Mouse (Mus musculus) liver, postnatal 0 days (tissue): ENCODE measurements around the gene Dynlt1f. TPM values are rescaled to one million over a fixed set of nuclear protein-coding genes. Genes with fewer than 3 reads are reported as not detected.
A peak's percentile ranks its signal among the peaks of the same experiment; 100 is the strongest.
"Not testable (repeated sequence)": the region's sequence is repeated elsewhere in the genome, so short reads cannot be mapped to it uniquely, and the experiment has no call there.

Experiments
- ATAC-seq: fragments of 200-750 bp; cut with Nextera tagmentation; 2 replicates; pipeline ENCODE4 v1.8.0; 2017; ENCODE audit warnings: mild to moderate bottlenecking, moderate library complexity
- DNase-seq: peaks from one replicate; pipeline ENCODE4 v3.0.0-alpha.2; 2016
- H3K27ac ChIP-seq: fragments of 300-500 bp; sonication (generic); 2 replicates; pipeline ENCODE4 v1.5.1; 2014; ENCODE audit warnings: antibody characterized with exemption, moderate library complexity, mild to moderate bottlenecking, low read depth
- H3K27me3 ChIP-seq: fragments of 300-500 bp; sonication (generic); 2 replicates; pipeline ENCODE4 v1.6.1; 2014; ENCODE audit warnings: low read length, control low read depth, mixed read lengths; ENCODE audit not compliant: insufficient read depth
- H3K36me3 ChIP-seq: fragments of 300-500 bp; sonication (generic); replicated peaks from 2 replicates; pipeline ENCODE4 v1.6.1; 2014; ENCODE audit warnings: mild to moderate bottlenecking, control low read depth, low read length, moderate library complexity, mixed read lengths; ENCODE audit not compliant: insufficient read depth
- H3K4me1 ChIP-seq: fragments of 300-500 bp; sonication (generic); 2 replicates; pipeline ENCODE4 v1.6.1; 2014; ENCODE audit warnings: antibody characterized with exemption, mild to moderate bottlenecking, control low read depth; ENCODE audit not compliant: insufficient read depth
- H3K4me2 ChIP-seq: fragments of 300-500 bp; sonication (generic); 2 replicates; pipeline ENCODE4 v1.6.1; 2014; ENCODE audit warnings: low read depth, mild to moderate bottlenecking, low read length, moderate library complexity, mixed read lengths
- H3K4me3 ChIP-seq: fragments of 300-500 bp; sonication (generic); 2 replicates; pipeline ENCODE4 v1.5.1; 2014; ENCODE audit warnings: low read depth, low read length
- H3K9ac ChIP-seq: fragments of 300-500 bp; sonication (generic); replicated peaks from 2 replicates; pipeline ENCODE4 v1.6.1; 2014; ENCODE audit warnings: mild to moderate bottlenecking, moderate library complexity
- H3K9me3 ChIP-seq: fragments of 300-500 bp; sonication (generic); 2 replicates; pipeline ENCODE4 v1.6.1; 2016; ENCODE audit warnings: mild to moderate bottlenecking, control low read depth, low read length, mixed read lengths
- CTCF ChIP-seq: sonication (generic); IDR thresholded peaks from 2 replicates; pipeline ENCODE4 v1.5.1; 2016; ENCODE audit warnings: antibody characterized with exemption, low read depth
- WGBS: fragments of 180-500 bp; shearing (Covaris S2); extraction: QIAGEN DNeasy Blood & Tissue Kit; methylation state at CpG from one replicate; pipeline ENCODE4 v1.1.7; 2014; ENCODE audit not compliant: insufficient replicate concordance; 5-methylcytosine and 5-hydroxymethylcytosine counted together
- polyA plus RNA-seq: library from polyadenylated mRNA; unstranded; fragments of >200 nt; fragmentation: Nextera tagmentation; extraction: Ambion mirVana; gene quantifications from 2 replicates; pipeline ENCODE4 v1.2.1, GENCODE M21; 2015

Dynlt1f gene
- 52.8 and 54.5 TPM in 2 replicates for polyA plus RNA-seq

DNA sequence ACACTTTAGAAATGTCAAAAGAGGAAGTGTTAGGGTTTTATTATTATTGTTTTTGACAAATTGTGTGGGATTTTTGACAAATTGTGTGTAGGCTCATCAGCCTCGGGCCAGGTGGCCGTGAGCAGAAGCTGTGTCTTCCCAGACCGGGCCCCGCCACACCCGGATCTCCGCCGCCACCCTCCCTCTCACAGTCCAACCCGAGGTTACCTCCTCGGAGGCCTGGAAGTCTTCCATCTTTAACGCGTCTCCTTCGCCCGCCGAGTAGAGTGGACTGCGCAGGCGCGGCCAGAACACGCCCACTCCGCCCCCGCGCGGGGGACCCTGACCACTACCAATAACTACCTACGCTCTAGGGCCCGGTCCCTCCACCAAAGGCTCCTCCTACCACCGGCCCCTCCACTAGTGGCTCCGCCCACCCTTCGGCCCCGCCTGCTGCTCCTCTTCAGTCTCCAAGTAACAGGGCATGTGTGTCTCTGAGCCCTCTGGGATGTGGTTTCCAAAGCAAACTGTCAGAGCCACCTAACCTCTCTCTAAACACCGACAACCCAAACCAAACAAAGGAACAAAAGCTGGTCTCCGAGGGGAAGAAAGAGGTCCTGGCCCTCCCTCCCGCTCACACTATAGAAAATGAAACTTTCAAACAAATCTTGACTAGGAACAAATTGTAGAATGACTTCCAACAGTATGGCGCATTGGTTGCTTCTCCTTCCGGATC is at the start of gene Dynlt1f:
Gene Dynlt1f (minus strand): TSS at position 334 of the 715 bp plus-strand sequence.
- Histone ChIP-seq H3K9ac (peak within 1 kb of the TSS; percentile 68), H3K27ac (peak within 1 kb of the TSS; percentile 77), H3K4me3 (peak within 1 kb of the TSS; percentile 59), H3K4me2 (peak within 1 kb of the TSS; percentile 79)
- ATAC-seq (peak; percentile 92), DNase-seq (peak; percentile 20)
- H3K9me3 ChIP-seq, H3K27me3 ChIP-seq, H3K36me3 ChIP-seq, H3K4me1 ChIP-seq: not testable (repeated sequence)
- WGBS: 5% methylated on average over 19 of the region's 33 CpGs

DNA sequence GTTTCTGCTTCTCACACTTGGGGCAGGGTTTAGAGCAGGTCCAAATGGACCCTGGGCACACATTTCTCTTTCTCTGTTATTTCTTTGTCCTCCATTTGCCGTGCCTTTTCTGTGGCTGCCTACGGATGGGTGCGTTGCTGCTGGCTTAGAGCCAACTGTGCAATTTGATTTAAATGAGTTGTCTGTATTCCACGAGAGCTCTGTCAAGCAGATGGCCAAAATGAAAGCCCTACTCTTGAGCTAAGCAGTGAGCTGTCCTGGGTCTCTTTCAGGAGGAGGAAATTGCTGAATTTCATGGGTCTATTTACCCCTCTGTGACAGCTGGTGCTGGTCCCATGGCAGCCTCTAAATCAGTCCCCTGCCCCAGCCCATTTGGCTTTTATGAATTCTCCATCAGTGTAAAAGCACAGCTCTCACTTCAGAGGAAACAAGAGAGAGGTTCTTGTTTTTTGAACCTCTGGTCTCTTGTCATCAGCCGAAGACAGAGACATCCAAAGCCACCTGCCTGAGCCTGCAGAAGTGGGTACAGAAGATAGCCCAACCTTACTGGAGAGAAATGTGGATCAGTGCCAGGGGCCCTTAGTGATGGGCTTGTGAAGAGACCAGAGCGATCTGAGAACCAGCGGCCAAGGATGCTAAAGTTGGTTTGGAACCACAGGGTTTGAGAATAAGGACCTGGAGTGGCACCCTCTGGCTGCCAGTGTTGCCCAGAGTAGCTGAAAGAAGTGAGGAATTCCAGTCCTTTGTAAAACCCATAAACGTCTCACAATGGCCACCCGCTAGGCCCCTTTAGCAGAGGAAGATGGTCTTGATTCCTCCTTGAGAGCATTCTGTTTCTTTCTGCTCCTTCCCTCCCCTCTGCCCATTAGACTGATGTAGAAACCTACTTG is 47.9 kb upstream of the Dynlt1f start:
- H3K4me1 ChIP-seq, H3K4me2 ChIP-seq, H3K4me3 ChIP-seq, DNase-seq, H3K9ac ChIP-seq, H3K36me3 ChIP-seq, H3K27ac ChIP-seq, H3K9me3 ChIP-seq, H3K27me3 ChIP-seq, ATAC-seq: not testable (repeated sequence)
- WGBS: 72% methylated on average over 6 of the region's 9 CpGs

DNA sequence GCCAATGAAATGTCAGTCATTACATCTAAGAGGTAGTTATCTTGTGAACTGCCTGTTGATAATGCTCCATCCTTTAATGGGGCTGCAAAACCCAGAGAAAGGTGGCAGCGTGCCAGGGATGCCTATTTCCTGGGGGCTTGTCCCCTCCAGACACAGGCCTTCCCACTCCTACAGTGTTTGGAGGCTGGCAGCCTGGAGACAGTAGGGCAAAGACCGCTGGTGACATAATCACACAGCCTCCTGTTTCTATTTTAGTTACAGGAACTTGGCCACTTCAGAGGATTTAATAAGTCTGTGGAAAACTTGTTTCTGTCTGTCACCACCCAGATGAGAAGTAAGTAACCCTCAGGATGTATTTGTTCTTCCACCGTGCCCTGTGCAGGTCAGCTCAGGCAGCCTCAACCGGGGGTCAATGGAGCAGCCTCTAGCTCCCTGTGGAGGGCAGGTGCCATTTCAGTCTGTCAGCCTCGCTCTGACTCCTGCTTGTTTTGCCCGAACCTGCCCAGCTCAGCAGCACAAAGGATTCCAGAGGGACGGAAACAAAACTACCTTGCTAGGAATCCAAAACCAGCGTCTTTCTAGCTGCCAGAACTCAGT is 47.0 kb upstream of the Dynlt1f start:
- not testable (repeated sequence) for H3K4me2 ChIP-seq, ATAC-seq, H3K4me3 ChIP-seq, H3K9me3 ChIP-seq, H3K36me3 ChIP-seq, H3K27me3 ChIP-seq, H3K9ac ChIP-seq, H3K4me1 ChIP-seq, H3K27ac ChIP-seq, DNase-seq
- 31% methylated on average over 2 of the region's 8 CpGs for WGBS

DNA sequence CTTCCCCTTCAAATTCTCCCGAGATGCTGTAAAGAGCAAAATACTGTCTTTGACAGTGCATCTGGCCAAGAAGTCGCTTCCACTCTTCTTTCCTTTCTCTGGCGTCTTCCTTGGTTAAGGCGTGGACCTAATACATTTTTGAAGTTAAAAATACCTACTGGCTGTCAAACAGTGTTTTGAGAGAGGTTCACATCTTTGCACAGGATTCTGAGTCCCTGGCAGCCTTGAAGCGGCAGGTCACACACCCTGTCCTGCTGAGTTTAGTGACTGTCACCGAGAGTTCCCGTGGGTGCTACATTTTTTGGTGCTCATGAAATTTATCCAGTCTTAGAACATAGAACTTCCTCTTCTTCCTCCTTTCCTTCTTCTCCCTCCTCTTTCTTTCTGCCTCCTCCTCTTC is 44.4 kb upstream of the Dynlt1f start:
- H3K4me1 ChIP-seq, H3K4me3 ChIP-seq, H3K9ac ChIP-seq, ATAC-seq, H3K4me2 ChIP-seq, H3K36me3 ChIP-seq, H3K27me3 ChIP-seq, DNase-seq, H3K27ac ChIP-seq, H3K9me3 ChIP-seq: not testable (repeated sequence)
- WGBS: 55% methylated on average over 3 of the region's 7 CpGs

DNA sequence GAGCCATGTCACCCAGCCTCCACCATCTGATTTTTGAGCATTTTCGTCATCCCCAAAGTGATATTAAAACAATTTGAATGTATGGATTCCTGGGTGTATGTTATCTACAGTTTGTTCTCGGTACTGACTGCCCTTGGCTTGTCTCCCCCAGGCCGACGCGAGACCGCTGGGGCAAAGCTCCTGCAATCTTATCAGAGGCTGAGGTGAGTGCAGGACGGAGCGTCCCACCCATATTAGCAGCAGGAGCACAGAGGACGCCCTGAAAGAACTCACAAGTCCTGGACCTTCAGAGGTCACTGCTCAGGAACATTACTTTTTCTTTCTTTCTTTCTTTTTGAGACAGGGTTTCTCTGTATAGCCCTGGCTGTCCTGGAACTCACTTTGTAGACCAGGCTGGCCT is 43.8 kb upstream of the Dynlt1f start:
- H3K4me1 ChIP-seq, H3K4me3 ChIP-seq, DNase-seq, ATAC-seq, H3K4me2 ChIP-seq, H3K27ac ChIP-seq, H3K36me3 ChIP-seq, H3K9ac ChIP-seq, H3K27me3 ChIP-seq, H3K9me3 ChIP-seq: not testable (repeated sequence)
- 69% methylated on average over 8 of the region's 9 CpGs for WGBS

DNA sequence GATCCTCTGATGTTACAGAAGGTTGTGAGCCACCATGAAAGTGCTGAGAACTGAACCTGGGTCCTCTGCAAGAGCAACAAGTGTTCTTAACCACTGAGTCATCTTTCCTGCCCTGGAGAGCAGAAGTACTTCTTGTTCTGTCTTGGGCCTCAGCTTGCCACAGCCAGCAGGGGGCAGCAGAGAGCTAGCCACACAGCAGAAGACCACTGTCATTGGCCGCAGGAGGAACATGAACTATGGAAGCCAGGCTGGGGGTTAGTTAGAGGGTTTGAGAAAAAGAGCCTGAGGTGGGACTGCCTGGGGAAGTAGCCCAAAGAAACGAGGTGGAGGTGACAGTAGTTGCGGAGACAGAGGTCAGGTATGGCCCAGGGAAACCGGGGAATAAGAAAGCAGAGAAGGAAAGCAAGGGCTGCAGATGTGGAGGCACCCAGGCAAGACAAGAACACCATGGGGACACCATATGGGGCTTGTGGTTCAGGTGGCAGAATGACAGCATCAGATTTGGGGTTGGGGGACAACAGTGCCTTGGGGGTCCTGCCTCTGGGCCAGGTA is 41.6 kb upstream of the Dynlt1f start:
- 44% methylated on average over 1 of the region's 4 CpGs for WGBS

DNA sequence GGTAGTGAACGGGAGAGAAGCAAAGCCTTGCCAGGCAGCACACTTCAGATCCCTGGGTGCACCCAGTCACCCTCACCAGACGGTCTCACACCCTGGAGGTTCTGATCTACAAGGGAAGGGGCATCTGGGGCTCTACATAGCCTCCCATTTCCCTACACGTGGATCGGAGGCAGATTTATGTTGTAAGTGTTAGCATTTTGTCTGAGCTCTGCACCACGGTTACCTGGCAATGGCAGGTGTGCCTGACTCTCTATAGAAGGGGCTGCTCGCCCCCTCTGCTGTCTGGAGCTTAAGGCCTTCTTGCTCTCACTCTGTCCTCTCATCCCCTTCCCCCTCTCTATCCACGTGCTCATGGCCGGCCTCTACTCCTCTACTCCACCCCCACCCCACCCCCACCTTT is 40.8 kb upstream of the Dynlt1f start:
- WGBS: 53% methylated on average over 7 of the region's 8 CpGs
- H3K4me2 ChIP-seq, H3K4me3 ChIP-seq, H3K36me3 ChIP-seq, ATAC-seq, H3K4me1 ChIP-seq, DNase-seq, H3K9ac ChIP-seq, H3K9me3 ChIP-seq, H3K27ac ChIP-seq, H3K27me3 ChIP-seq: not testable (repeated sequence)

More for the DNA sequence above, 41.6 kb upstream of the Dynlt1f start:
- H3K27ac ChIP-seq, DNase-seq, H3K27me3 ChIP-seq, H3K36me3 ChIP-seq, H3K4me2 ChIP-seq, H3K4me3 ChIP-seq, H3K9me3 ChIP-seq, H3K4me1 ChIP-seq, H3K9ac ChIP-seq: not testable (repeated sequence)
- TF ChIP-seq CTCF: peak; percentile 65
- ATAC-seq: peak; percentile 57

DNA sequence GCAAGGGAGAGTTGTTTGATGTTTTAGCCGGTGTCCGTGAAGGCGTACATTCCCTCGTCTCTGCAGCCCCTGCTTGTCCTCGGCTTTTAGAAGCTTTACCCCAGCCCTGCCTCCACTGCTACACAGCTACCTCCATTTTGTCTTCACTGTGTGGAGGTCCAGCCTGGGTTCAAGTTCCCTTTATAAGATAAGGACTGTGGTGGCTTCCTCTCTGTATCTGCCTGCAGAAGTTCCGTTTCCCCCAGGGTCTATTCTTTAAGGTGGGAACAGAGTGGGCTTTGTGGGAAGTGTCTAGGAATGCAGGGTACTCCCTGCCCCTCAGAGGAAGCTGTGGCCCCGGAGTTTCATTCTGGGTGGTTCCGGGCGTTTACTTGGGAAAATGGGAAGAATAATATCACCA is 40.0 kb upstream of the Dynlt1f start:
- not testable (repeated sequence) for H3K4me2 ChIP-seq, H3K27ac ChIP-seq, H3K36me3 ChIP-seq, DNase-seq, H3K9ac ChIP-seq, H3K4me1 ChIP-seq, ATAC-seq, H3K9me3 ChIP-seq, H3K4me3 ChIP-seq, H3K27me3 ChIP-seq
- 57% methylated on average over 9 of the region's 9 CpGs for WGBS
